Comparison of ENCODE assay signal across 26 mouse cellular contexts in the genomic region with DNA sequence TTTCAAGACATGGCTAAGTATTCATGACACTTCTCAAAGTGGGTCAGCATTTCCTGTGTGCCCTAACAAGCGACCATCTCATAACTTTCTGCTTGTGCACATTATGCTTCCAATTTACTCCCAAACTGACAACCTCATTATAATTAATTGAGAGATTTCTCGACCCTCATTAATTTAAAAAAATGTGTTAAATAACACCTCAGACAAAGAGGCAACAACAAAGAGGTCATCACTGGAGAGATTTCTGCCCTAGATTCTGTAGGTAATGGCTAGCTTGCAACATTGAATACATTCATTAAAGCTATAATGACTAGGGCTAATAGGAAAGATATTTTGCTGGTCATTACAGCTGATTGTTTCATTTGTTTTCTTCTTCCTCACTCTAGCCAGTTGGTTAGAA.
"Had no signal": no experiment of that assay in that cellular context is flagged by ENCODE, and none has a peak within 500 bp of the region (broad histone marks: within the 10 kb centered on the region; RNA-seq: fewer than 3 reads in every experiment).

No protein-coding gene starts in this region.

- H3K4me3 ChIP-seq: heart, embryonic 10.5 days; heart, embryonic 12.5 days; hindbrain, embryonic 10.5 days; hindbrain, embryonic 12.5 days; intestine, embryonic 15.5 days; layer of hippocampus, adult 2 months; left cerebral cortex, adult 2 months; limb, embryonic 10.5 days; limb, embryonic 12.5 days; liver, embryonic 13.5 days had no signal

- H3K27ac ChIP-seq: heart, embryonic 10.5 days; hindbrain, embryonic 10.5 days; hindbrain, embryonic 12.5 days; hindbrain, embryonic 14.5 days; intestine, embryonic 15.5 days; layer of hippocampus, adult 2 months; left cerebral cortex, adult 2 months; limb, embryonic 10.5 days; limb, embryonic 12.5 days; liver, embryonic 13.5 days had no signal

- H3K4me2 ChIP-seq: heart, embryonic 12.5 days; hindbrain, embryonic 12.5 days; hindbrain, embryonic 14.5 days; intestine, embryonic 15.5 days; limb, embryonic 12.5 days; liver, embryonic 11.5 days; liver, embryonic 13.5 days had no signal

- H3K36me3 ChIP-seq: heart, embryonic 10.5 days; heart, embryonic 12.5 days; hindbrain, embryonic 10.5 days; hindbrain, embryonic 12.5 days; intestine, embryonic 15.5 days; limb, embryonic 10.5 days; limb, embryonic 12.5 days; liver, embryonic 13.5 days had no signal

- DNase-seq: gastrocnemius, postnatal 10 days; gastrocnemius, postnatal 25 days; heart, adult 18-20 months; heart, postnatal 10 days; heart, postnatal 4 days; kidney, adult 18-20 months; kidney, adult 8-10 months; kidney, postnatal 10 days; kidney, postnatal 25 days; kidney, postnatal 4 days; liver; liver, embryonic 13.5 days had no signal

- ATAC-seq: hindbrain, embryonic 16.5 days; inflammation-experienced regulatory T-cells, adult 6 months; intestine, embryonic 15.5 days; intestine, postnatal 0 days had no signal

- H3K4me1 ChIP-seq: heart, embryonic 10.5 days; heart, embryonic 12.5 days; hindbrain, embryonic 10.5 days; hindbrain, embryonic 12.5 days; intestine, embryonic 15.5 days; limb, embryonic 12.5 days; liver, embryonic 13.5 days had no signal

- H3K9ac ChIP-seq: heart, embryonic 12.5 days; hindbrain, embryonic 12.5 days; hindbrain, embryonic 14.5 days; intestine, embryonic 15.5 days; limb, embryonic 12.5 days; liver, embryonic 13.5 days had no signal

- H3K27me3 ChIP-seq: heart, embryonic 12.5 days; hindbrain, embryonic 12.5 days; intestine, embryonic 15.5 days; limb, embryonic 12.5 days; liver, embryonic 13.5 days had no signal

- H3K9me3 ChIP-seq: heart, embryonic 10.5 days; heart, embryonic 12.5 days; hindbrain, embryonic 10.5 days; hindbrain, embryonic 12.5 days; intestine, embryonic 15.5 days; limb, embryonic 10.5 days; limb, embryonic 12.5 days; liver, embryonic 13.5 days had no signal
